Mouse (Mus musculus): ENCODE data around the gene Scand1.

DNA sequence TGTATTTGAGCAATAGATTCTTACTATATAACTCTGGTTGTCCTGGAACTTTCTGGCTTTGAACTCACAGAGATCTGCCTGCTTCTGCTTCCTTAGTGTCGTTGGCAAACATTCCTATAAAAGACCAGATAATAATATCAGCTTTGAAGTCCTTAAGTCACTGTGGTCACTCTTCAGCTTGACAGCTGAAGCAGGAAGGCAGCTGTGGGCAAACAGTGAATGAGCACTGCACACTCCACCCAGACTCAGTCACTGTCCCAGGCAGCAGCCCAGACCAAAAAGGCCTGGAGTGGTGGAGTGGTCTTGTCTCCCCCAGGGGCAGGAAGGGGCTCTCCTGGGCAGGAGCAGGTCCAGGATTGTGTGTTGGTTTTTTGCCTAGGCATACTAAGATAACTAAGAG, 20.5 kb downstream of the Scand1 start:
- no peak for TF ChIP-seq EP300 (IDR thresholded peaks at IDR 0.05)
- no peak for TF ChIP-seq CTCF (IDR thresholded peaks at IDR 0.05)

Data from lung, postnatal 0 days (tissue).